Mouse (Mus musculus): ENCODE data around the gene Ssx2ip.

DNA sequence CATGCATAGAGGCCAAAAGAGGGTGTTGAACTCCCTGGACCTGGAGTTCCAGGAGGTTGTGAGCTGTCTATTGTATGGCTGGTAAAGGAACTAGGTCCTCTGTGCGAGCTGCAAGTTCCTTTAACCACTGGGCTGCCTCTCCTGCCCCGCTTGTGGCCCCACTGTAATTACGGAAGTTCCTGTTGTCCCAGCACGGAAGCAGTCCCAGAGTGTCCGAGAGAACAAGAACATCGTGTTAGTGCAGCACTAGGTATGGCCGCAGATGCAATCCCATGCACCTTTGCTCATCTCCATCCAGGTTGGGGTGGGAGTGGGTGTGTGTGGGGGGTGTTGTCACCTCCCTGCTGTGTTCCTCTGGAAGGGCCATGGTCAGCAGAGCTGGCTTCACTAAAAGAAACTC lies 40.4 kb downstream of the Ssx2ip start:
- TF ChIP-seq CTCF (IDR thresholded peaks at IDR 0.05), result no peak
- TF ChIP-seq EP300 (IDR thresholded peaks at IDR 0.05), result no peak
